Mouse (Mus musculus) embryonic fibroblast, embryonic 13.5 days (primary cell): ENCODE data around the gene Ccdc152. TPM values are rescaled to one million over a fixed set of nuclear protein-coding genes. Genes with fewer than 3 reads are reported as not detected.

ENCODE experiments used
- H3K27ac ChIP-seq: 2 replicates; pipeline ENCODE4 v1.5.1; 2012; ENCODE audit warnings: low read length, control low read depth, inconsistent platforms; ENCODE audit not compliant: insufficient read depth
- H3K4me1 ChIP-seq: 2 replicates; pipeline ENCODE4 v1.6.1; 2011; ENCODE audit warnings: low read length; ENCODE audit not compliant: control insufficient read depth, insufficient read depth
- H3K4me3 ChIP-seq: 2 replicates; pipeline ENCODE4 v1.5.1; 2011; ENCODE audit warnings: mild to moderate bottlenecking, control low read depth, low read length; ENCODE audit not compliant: insufficient read depth
- CTCF ChIP-seq: IDR thresholded peaks from 2 replicates; pipeline ENCODE4 v1.5.1; 2011; ENCODE audit warnings: mild to moderate bottlenecking, control low read depth, low read length, moderate library complexity, borderline replicate concordance; ENCODE audit not compliant: insufficient read depth
- POLR2A ChIP-seq: IDR thresholded peaks from 2 replicates; pipeline ENCODE4 v1.6.1; 2011; ENCODE audit warnings: low read depth, mild to moderate bottlenecking, control low read depth, low read length, moderate library complexity
- polyA plus RNA-seq: library from polyadenylated mRNA; stranded (reverse); fragments of >200 nt; gene quantifications from 2 replicates; pipeline ENCODE4 v1.2.4, GENCODE M21; 2011; ENCODE audit warnings: low read depth; ENCODE audit not compliant: missing spikeins, insufficient read length

The Ccdc152 gene
- polyA plus RNA-seq = 0.53 TPM in 1 of 2 replicates, not detected in the other

GRCm38 (mm10) chr15:3303426-3303825 lies at the start of gene Ccdc152:
TSS of gene Ccdc152 (minus strand) at chr15:3303526.
- Histone ChIP-seq H3K27ac (no peak within 1 kb of the TSS), H3K4me1 (peaks cover 5% of the 10 kb centered on the region; the same call in 1 of the 2 replicates), H3K4me3 (no peak within 1 kb of the TSS)
- TF ChIP-seq POLR2A (no peak), CTCF (no peak)

GRCm38 (mm10) chr15:3349306-3350064 lies 46.2 kb upstream of the Ccdc152 start:
- Histone ChIP-seq H3K27ac (no peak overlapping the region), H3K4me3 (no peak overlapping the region), H3K4me1 (no peaks in the 10 kb centered on the region)
- TF ChIP-seq CTCF = no peak
- no peak for TF ChIP-seq POLR2A

- no peak overlapping the region for H3K4me3 ChIP-seq
- H3K4me1 ChIP-seq = no peaks in the 10 kb centered on the region
- H3K27ac ChIP-seq = no peak overlapping the region
- TF ChIP-seq POLR2A (no peak), CTCF (no peak)
These were observed 43.4 kb upstream of the Ccdc152 start for GRCm38 (mm10) chr15:3346682-3347081.

GRCm38 (mm10) chr15:3344555-3344954 lies 41.2 kb upstream of the Ccdc152 start:
- Histone ChIP-seq H3K27ac (no peak overlapping the region), H3K4me3 (no peak overlapping the region), H3K4me1 (no peaks in the 10 kb centered on the region)
- TF ChIP-seq CTCF (no peak), POLR2A (no peak)

- Histone ChIP-seq H3K4me3 (no peak overlapping the region), H3K27ac (no peak overlapping the region), H3K4me1 (no peaks in the 10 kb centered on the region)
- TF ChIP-seq POLR2A (no peak), CTCF (no peak)
These were observed 38.7 kb upstream of the Ccdc152 start for GRCm38 (mm10) chr15:3341806-3342582.

- Histone ChIP-seq H3K27ac (no peak overlapping the region), H3K4me3 (no peak overlapping the region), H3K4me1 (no peaks in the 10 kb centered on the region)
- TF ChIP-seq CTCF (no peak), POLR2A (no peak)
These were observed 36.5 kb upstream of the Ccdc152 start for GRCm38 (mm10) chr15:3339847-3340246.

- Histone ChIP-seq H3K4me1 (no peaks in the 10 kb centered on the region), H3K27ac (no peak overlapping the region), H3K4me3 (no peak overlapping the region)
- TF ChIP-seq CTCF (no peak), POLR2A (no peak)
These were observed 29.2 kb upstream of the Ccdc152 start for GRCm38 (mm10) chr15:3332517-3332916.

GRCm38 (mm10) chr15:3331813-3332212 lies 28.5 kb upstream of the Ccdc152 start:
- TF ChIP-seq POLR2A (no peak), CTCF (no peak)
- Histone ChIP-seq H3K4me3 (no peak overlapping the region), H3K4me1 (no peaks in the 10 kb centered on the region), H3K27ac (no peak overlapping the region)

GRCm38 (mm10) chr15:3330291-3330690 lies 27.0 kb upstream of the Ccdc152 start:
- no peak for TF ChIP-seq POLR2A
- TF ChIP-seq CTCF = no peak
- H3K4me1 ChIP-seq = no peaks in the 10 kb centered on the region
- no peak overlapping the region for H3K4me3 ChIP-seq

GRCm38 (mm10) chr15:3323041-3323440 lies 19.7 kb upstream of the Ccdc152 start:
- Histone ChIP-seq H3K4me1 (no peaks in the 10 kb centered on the region), H3K4me3 (no peak overlapping the region), H3K27ac (no peak overlapping the region)
- TF ChIP-seq POLR2A (no peak), CTCF (no peak)

More at GRCm38 (mm10) chr15:3330291-3330690, 27.0 kb upstream of the Ccdc152 start:
- no peak overlapping the region for H3K27ac ChIP-seq
